ENCODE assay signal across 47 mouse cellular contexts in genomic region chr7:106649774-106650173, GRCm38 (mm10). TPM values are rescaled to one million over a fixed set of nuclear protein-coding genes. Genes with fewer than 3 reads are reported as not detected.
"Had no signal": no experiment of that assay in that cellular context is flagged by ENCODE, and none has a peak within 500 bp of the region (broad histone marks: within the 10 kb centered on the region; RNA-seq: fewer than 3 reads in every experiment).

No protein-coding gene starts in this region.

- H3K36me3 ChIP-seq: limb, embryonic 10.5 days; limb, embryonic 12.5 days; limb, embryonic 13.5 days; limb, embryonic 15.5 days; liver, embryonic 12.5 days; liver, embryonic 13.5 days; liver, embryonic 15.5 days; lung, embryonic 15.5 days; midbrain, embryonic 10.5 days; midbrain, embryonic 12.5 days; midbrain, embryonic 13.5 days; midbrain, embryonic 15.5 days; neural tube, embryonic 12.5 days had no signal

- H3K9me3 ChIP-seq: limb, embryonic 10.5 days; limb, embryonic 12.5 days; limb, embryonic 13.5 days; limb, embryonic 15.5 days; liver, embryonic 12.5 days; liver, embryonic 13.5 days; liver, embryonic 15.5 days; lung, embryonic 15.5 days; megakaryocyte, embryonic 14.5 days; midbrain, embryonic 10.5 days; midbrain, embryonic 12.5 days; midbrain, embryonic 13.5 days; midbrain, embryonic 15.5 days; neural tube, embryonic 12.5 days had no signal

- DNase-seq: left cerebral cortex, postnatal 4 days; liver; liver, embryonic 13.5 days; liver, postnatal 0 days; lung, adult 18-20 months; lung, adult 2 months; lung, embryonic 14.5 days; lung, postnatal 10 days; lung, postnatal 14 days; lung, postnatal 36 days; lung, postnatal 4 days; midbrain, embryonic 14.5 days had no signal

- H3K27ac ChIP-seq: limb, embryonic 10.5 days; limb, embryonic 12.5 days; limb, embryonic 13.5 days; limb, embryonic 15.5 days; liver, embryonic 14.5 days; liver, embryonic 15.5 days; lung, embryonic 15.5 days; midbrain, embryonic 10.5 days; midbrain, embryonic 12.5 days; midbrain, embryonic 13.5 days; midbrain, embryonic 15.5 days; neural tube, embryonic 12.5 days had no signal

- H3K27me3 ChIP-seq: limb, embryonic 12.5 days; limb, embryonic 13.5 days; limb, embryonic 15.5 days; liver, embryonic 12.5 days; liver, embryonic 13.5 days; liver, embryonic 15.5 days; lung, embryonic 15.5 days; megakaryocyte, embryonic 14.5 days; midbrain, embryonic 12.5 days; midbrain, embryonic 13.5 days; midbrain, embryonic 15.5 days; neural tube, embryonic 12.5 days had no signal

- H3K4me3 ChIP-seq: limb, embryonic 10.5 days; limb, embryonic 12.5 days; limb, embryonic 13.5 days; limb, embryonic 15.5 days; liver, embryonic 12.5 days; liver, embryonic 13.5 days; liver, embryonic 15.5 days; lung, embryonic 15.5 days; megakaryocyte, embryonic 14.5 days; midbrain, embryonic 10.5 days; midbrain, embryonic 12.5 days; midbrain, embryonic 13.5 days; midbrain, embryonic 15.5 days; myocyte; neural tube, embryonic 12.5 days had no signal

- H3K9ac ChIP-seq: limb, embryonic 12.5 days; limb, embryonic 13.5 days; limb, embryonic 15.5 days; liver, embryonic 12.5 days; liver, embryonic 13.5 days; liver, embryonic 14.5 days; liver, embryonic 15.5 days; liver, postnatal 0 days; lung, embryonic 14.5 days; lung, embryonic 15.5 days; midbrain, embryonic 12.5 days; midbrain, embryonic 13.5 days; midbrain, embryonic 15.5 days; neural tube, embryonic 12.5 days had no signal

- H3K4me1 ChIP-seq: limb, embryonic 10.5 days; limb, embryonic 12.5 days; limb, embryonic 13.5 days; limb, embryonic 15.5 days; lung, embryonic 15.5 days; midbrain, embryonic 10.5 days; midbrain, embryonic 12.5 days; midbrain, embryonic 13.5 days; midbrain, embryonic 15.5 days; neural tube, embryonic 12.5 days had no signal

RNA-seq across cellular contexts. Expression of gene Olfr693, which starts 30.6 kb away (rescaled TPM):
- total RNA-seq: left cerebral cortex, postnatal 10 days; left cerebral cortex, postnatal 14 days; left cerebral cortex, postnatal 25 days; left cerebral cortex, postnatal 36 days; left cerebral cortex, postnatal 4 days; liver, adult 2 months; megakaryocyte progenitor cell, adult 5-6 weeks; megakaryocyte, adult 5-6 weeks; megakaryocyte-erythroid progenitor cell, adult 5-6 weeks; midbrain, postnatal 0 days; monocyte, adult 5-6 weeks had no signal
- polyA plus RNA-seq: limb, embryonic 10.5 days; limb, embryonic 11.5 days; limb, embryonic 12.5 days; limb, embryonic 13.5 days; limb, embryonic 14.5 days; limb, embryonic 15.5 days; liver, adult 2 months; liver, embryonic 11.5 days; liver, embryonic 12.5 days; liver, embryonic 13.5 days; liver, embryonic 14.5 days; liver, embryonic 15.5 days; liver, embryonic 16.5 days; liver, postnatal 0 days; lung, adult 2 months; lung, embryonic 14.5 days; lung, embryonic 15.5 days; lung, embryonic 16.5 days; lung, postnatal 0 days; macrophage; midbrain, embryonic 10.5 days; midbrain, embryonic 11.5 days; midbrain, embryonic 12.5 days; midbrain, embryonic 13.5 days; midbrain, embryonic 14.5 days; midbrain, embryonic 16.5 days; midbrain, postnatal 0 days; myocyte; neural tube, embryonic 11.5 days; neural tube, embryonic 12.5 days had no signal

RNA-seq across cellular contexts. Expression of gene Olfr694, which starts 41.8 kb away (rescaled TPM):
- total RNA-seq: left cerebral cortex, postnatal 10 days; left cerebral cortex, postnatal 14 days; left cerebral cortex, postnatal 25 days; left cerebral cortex, postnatal 36 days; left cerebral cortex, postnatal 4 days; liver, adult 2 months; megakaryocyte progenitor cell, adult 5-6 weeks; megakaryocyte-erythroid progenitor cell, adult 5-6 weeks; midbrain, postnatal 0 days; monocyte, adult 5-6 weeks had no signal
- polyA plus RNA-seq: limb, embryonic 10.5 days; limb, embryonic 11.5 days; limb, embryonic 12.5 days; limb, embryonic 13.5 days; limb, embryonic 14.5 days; limb, embryonic 15.5 days; liver, adult 2 months; liver, embryonic 11.5 days; liver, embryonic 12.5 days; liver, embryonic 13.5 days; liver, embryonic 14.5 days; liver, embryonic 15.5 days; liver, embryonic 16.5 days; liver, postnatal 0 days; lung, adult 2 months; lung, embryonic 14.5 days; lung, embryonic 15.5 days; lung, embryonic 16.5 days; lung, postnatal 0 days; macrophage; midbrain, embryonic 10.5 days; midbrain, embryonic 11.5 days; midbrain, embryonic 12.5 days; midbrain, embryonic 13.5 days; midbrain, embryonic 14.5 days; midbrain, embryonic 15.5 days; midbrain, embryonic 16.5 days; midbrain, postnatal 0 days; myocyte; neural tube, embryonic 11.5 days; neural tube, embryonic 12.5 days had no signal
